Mouse (Mus musculus): ENCODE measurements at regions not wholly inside any gene's neighbourhood (a gene's known extent, or its start where the extent isn't known, plus 50 kb on each side); places are given as distances from the start of the nearest gene placed in this dataset.

DNA sequence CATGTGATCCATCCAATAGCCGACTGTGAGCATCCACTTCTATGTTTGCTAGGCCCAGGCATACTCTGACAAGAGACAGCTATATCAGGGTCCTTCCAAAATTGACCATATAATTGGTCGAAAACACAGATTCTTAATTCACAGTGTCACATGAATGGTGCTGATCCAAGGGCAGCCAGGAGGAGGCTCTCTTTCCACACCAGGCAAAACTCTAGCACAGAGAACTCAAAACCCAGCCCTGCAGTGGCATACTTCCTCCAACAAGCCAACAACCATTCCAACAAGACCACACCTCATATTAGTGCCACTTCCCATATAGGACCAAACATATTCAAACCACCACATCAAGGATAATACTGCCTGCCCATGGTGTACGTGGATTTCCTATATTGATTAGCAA, 68.1 kb upstream of the Tas2r118 start:
- TF ChIP-seq CTCF (IDR thresholded peaks at IDR 0.05; ENCODE audit: low read depth), result no peak
- Histone ChIP-seq H3K4me1 (ENCODE audit: insufficient read depth) (no peaks in the 10 kb centered on the region), H3K27ac (ENCODE audit: low read depth, low read length) (no peak overlapping the region), H3K27me3 (ENCODE audit: insufficient read depth, low read length) (no peaks in the 10 kb centered on the region), H3K4me2 (ENCODE audit: low read depth) (no peak overlapping the region), H3K9ac (no peak overlapping the region), H3K4me3 (ENCODE audit: low read depth, low read length) (no peak overlapping the region), H3K9me3 (ENCODE audit: low read length) (no peaks in the 10 kb centered on the region), H3K36me3 (ENCODE audit: insufficient read depth) (no peaks in the 10 kb centered on the region)
- 90% methylated on average over 3 of the region's 3 CpGs for WGBS
- DNase-seq (no peak), ATAC-seq (no peak)

DNA sequence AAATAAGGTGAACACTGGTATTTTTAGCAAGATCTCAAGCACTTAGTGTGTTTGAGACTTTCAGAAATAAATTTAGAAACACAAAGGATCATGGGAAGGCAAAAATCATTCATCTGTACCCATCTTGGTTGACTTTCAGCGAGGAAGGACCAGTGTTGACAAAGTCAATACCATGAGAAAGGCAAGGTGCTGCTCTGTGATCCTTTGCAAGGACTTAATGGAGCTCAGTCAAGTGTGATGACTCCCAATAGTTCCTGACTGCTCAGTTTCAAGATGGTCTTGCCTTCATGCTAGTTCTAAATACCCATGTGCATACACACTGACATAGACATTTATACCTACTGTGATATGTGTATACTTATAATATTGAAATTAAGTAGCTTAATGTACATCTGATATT, 56.5 kb upstream of the Tas2r118 start:
- H3K36me3 ChIP-seq (ENCODE audit: insufficient read depth), result no peaks in the 10 kb centered on the region
- no peak overlapping the region for H3K27ac ChIP-seq (ENCODE audit: low read depth, low read length)
- no peaks in the 10 kb centered on the region for H3K9me3 ChIP-seq (ENCODE audit: low read length)
- no peak for TF ChIP-seq CTCF (IDR thresholded peaks at IDR 0.05; ENCODE audit: low read depth)
- no peaks in the 10 kb centered on the region for H3K4me1 ChIP-seq (ENCODE audit: insufficient read depth)
- H3K4me3 ChIP-seq (ENCODE audit: low read depth, low read length), result no peak overlapping the region
- H3K27me3 ChIP-seq (ENCODE audit: insufficient read depth, low read length), result no peaks in the 10 kb centered on the region
- DNase-seq (no peak), ATAC-seq (no peak)
- WGBS, result 81% methylated on average over 1 of the region's 1 CpGs
- no peak overlapping the region for H3K9ac ChIP-seq
- no peak overlapping the region for H3K4me2 ChIP-seq (ENCODE audit: low read depth)

DNA sequence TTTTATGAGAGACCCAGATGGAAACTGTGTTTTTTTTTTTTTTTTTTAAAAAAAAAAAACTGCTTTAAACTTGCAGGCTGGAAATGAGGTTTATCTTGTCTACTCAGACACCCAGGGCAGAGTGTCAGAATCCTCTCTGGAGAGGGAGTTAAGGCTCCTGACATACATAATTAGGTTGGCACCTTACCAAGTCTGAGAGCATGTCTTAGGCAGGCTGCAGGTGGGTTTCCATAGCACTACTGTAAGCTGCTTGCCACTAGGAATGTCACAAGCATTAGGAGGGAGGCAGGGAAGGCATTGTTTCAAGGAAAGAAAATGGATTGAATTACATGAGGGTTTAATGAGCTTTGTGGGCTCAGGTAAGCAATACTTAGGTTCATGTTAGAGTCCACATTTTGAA, 55.9 kb upstream of the Tas2r118 start:
- no peak for TF ChIP-seq CTCF (IDR thresholded peaks at IDR 0.05; ENCODE audit: low read depth)
- Histone ChIP-seq H3K4me3 (ENCODE audit: low read depth, low read length) (no peak overlapping the region), H3K27ac (ENCODE audit: low read depth, low read length) (no peak overlapping the region)

More for the DNA sequence above, 55.9 kb upstream of the Tas2r118 start:
- H3K27me3 ChIP-seq (ENCODE audit: insufficient read depth, low read length), result no peaks in the 10 kb centered on the region
- H3K9ac ChIP-seq, result no peak overlapping the region
- no peak overlapping the region for H3K4me2 ChIP-seq (ENCODE audit: low read depth)
- no peaks in the 10 kb centered on the region for H3K36me3 ChIP-seq (ENCODE audit: insufficient read depth)
- peak; percentile 11 for DNase-seq
- peak; percentile 66; the same call in 1 of the 2 replicates for ATAC-seq
- no peaks in the 10 kb centered on the region for H3K9me3 ChIP-seq (ENCODE audit: low read length)
- no peaks in the 10 kb centered on the region for H3K4me1 ChIP-seq (ENCODE audit: insufficient read depth)

All from forebrain, postnatal 0 days (tissue).